Mouse (Mus musculus): ENCODE measurements at regions not wholly inside any gene's neighbourhood (a gene's known extent, or its start where the extent isn't known, plus 50 kb on each side); places are given as distances from the start of the nearest gene placed in this dataset.
"Not testable (repeated sequence)": the region's sequence is repeated elsewhere in the genome, so short reads cannot be mapped to it uniquely, and the experiment has no call there.

- no peak for DNase-seq (ENCODE audit: low spot score in 2 of 2)
Observed at GRCm38 (mm10) chr17:35758769-35759168, 54.3 kb upstream of the Ddr1 start.

DNA sequence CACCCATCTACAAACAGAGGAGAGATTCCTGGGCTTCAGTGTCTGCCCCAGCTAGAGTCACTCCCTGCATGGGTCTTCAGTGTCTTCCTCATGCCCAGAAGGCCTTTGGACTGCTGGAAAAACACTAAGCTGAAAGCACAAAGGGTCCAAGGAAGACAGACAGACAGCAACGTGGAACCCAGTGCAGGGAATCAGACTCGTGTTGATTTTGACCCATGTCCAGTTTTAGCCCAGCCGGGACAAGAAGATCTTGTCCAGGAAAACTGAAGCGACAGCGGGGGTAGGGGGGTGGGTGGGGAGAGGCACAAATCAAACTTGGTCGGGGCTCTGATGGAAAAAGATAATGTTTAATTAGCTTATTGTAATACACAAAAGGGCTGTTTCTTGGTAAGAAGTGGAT is 55.3 kb upstream of the Ddr1 start:
- no peak for DNase-seq (ENCODE audit: low spot score in 2 of 2)

GRCm38 (mm10) chr17:35762614-35763013 is 58.2 kb upstream of the Ddr1 start:
- DNase-seq (ENCODE audit: low spot score in 2 of 2) = no peak

DNA sequence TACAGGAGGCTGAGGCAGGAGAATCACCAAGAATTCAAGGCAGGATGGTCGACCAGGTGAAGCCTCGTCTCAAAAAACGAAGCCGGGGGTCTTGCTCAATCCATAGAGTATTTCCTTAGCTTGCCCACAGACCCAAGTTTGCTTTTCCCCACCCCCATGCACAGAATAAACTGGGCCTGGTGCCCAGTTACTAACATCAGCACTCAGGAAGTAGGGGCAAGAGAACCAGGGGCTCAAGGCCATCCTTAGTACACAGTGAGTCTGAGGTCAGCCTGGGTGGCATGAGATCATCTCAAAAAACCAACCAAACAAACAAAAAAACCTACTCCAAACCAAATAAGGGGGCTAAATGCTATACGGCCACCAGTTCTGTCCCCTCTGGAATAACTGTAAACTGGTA is 58.4 kb upstream of the Ier3 start:
- DNase-seq (ENCODE audit: low spot score in 2 of 2) = no peak

GRCm38 (mm10) chr17:35763866-35764265 is 57.6 kb upstream of the Ier3 start:
- no peak for DNase-seq (ENCODE audit: low spot score in 2 of 2)

DNA sequence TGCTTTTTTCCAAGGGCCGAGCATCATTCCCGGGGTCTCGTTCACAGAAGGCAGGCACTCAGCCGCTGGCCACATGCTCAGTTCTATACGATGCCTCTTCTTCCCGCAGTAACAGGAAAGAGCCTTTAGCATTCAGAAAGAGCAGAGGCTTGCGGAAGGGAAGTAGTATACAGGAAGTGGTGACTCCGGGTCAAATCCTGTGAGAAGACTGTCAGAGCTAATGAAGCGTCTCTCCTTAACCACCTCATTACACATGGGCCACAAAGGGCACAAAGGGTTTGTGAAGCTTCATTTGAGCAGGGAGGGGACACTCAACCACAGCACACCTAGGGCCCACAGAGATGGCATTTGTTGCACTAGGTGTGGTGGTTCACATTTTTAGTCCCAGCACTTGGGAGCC is 55.1 kb upstream of the Ier3 start:
- DNase-seq (ENCODE audit: low spot score in 2 of 2) = no peak

- peak; percentile 26 to 28 for DNase-seq (ENCODE audit: low spot score in 2 of 2)
Observed at GRCm38 (mm10) chr17:35769175-35769960, 52.1 kb upstream of the Ier3 start.

DNA sequence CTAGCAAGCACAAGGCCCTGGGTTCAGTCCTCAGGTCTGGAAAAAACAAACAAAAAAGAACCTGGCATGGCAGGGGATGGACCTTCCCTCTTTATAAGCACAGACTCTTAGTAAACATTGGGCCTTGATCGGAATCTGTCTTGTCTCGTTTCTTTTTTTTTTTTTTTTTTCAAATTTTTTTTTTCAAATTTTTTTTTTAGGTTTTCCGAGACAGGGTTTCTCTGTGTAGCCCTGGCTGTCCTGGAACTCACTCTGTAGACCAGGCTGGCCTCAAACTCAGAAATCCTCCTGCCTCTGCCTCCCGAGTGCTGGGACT is 51.6 kb upstream of the Ier3 start:
- DNase-seq (ENCODE audit: low spot score in 2 of 2) = not testable (repeated sequence)

DNA sequence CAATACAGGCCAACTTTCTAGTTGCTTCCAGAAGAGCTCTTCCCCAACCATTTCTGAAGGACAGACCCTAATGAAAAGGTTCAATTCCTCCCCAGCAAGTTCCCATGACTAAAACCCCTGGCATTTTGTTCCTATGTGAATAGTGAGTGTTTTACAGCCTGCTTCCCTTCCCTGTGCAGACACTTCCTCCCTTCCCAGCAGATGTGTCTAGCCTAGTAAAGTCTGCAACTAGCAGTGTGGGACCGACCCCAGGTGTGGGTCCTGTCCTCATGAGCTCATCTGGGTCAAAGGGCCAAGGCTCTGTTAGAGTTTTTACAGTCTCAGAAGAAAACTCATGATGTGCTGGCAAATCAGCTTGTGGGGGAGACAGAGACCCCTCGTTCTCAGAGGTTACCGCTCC is 50.9 kb upstream of the Ier3 start:
- DNase-seq (ENCODE audit: low spot score in 2 of 2) = no peak

DNA sequence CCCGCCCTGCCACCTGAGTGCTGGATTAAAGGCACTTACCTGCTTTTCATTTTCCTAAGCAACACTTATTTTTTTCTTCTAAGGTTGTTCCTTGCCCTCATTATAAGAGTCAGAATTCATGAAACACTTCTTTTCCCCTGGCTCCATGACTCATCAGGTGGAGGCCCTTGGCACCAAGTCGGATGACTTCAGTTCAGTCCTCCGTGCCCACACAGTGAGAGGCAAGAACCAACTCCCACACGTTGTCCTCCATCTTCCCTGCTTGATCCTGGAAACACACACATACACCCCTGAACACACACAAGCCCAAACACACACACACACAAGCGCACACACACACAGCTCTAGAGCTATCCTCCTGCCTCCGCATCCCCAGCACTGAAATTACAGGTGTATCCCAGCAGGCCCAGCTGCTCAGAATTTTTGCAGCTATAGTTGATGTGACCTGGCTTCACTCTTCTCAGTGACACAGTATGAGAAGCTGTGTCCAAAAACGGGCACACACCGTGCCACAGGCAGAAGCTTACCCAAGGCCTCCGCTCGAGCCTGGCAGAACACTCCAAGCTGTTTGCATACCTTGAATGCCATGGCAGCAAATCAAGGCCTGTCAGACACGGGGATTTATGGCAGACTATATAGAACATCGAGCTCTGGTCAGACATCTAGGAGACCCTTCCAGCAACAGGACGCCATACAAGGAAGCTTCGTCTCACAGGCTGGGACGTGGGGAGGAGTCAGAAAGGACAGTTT is 49.7 kb upstream of the Ier3 start:
- DNase-seq (ENCODE audit: low spot score in 2 of 2) = no peak

All from right cerebral cortex, postnatal 10 days (tissue).